Mouse (Mus musculus) thymus, postnatal 4 days (tissue): ENCODE measurements at regions not wholly inside any gene's neighbourhood (a gene's known extent, or its start where the extent isn't known, plus 50 kb on each side); places are given as distances from the start of the nearest gene placed in this dataset.

ENCODE experiments used
- DNase-seq: peaks from one replicate; pipeline ENCODE4 v3.0.0; 2021

DNA sequence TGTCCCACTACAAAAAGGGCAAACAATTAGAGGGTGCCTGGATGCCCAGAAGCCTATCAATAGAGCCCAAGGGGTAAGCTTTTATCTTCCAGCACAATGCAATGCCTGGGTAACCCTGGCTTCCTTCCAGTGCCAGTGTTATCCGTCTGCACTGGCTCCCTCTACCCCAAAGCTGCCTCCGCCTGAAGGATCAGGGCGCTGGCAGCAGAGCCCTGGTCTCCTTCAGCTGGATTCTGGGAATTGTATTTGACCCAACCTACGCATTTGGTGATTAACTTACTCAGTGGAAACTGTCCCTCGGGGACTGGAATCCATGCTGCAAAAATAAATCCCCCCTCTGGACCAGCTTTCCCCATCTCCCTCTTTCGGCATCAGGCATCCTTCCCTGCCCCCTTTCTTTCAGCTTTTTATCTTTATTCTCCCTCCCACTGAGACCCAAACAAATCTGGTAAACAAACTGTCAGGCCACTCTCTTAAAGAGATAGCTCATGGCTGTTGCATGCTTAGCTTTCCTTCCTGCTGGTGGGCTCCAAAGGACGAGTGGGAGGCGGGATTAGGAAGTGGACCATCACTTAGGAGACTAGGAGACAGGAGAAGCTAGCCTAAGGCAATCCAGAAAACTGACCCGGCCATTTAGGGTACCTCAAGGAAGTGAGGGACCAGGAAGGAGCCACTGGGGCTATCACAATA is 111.5 kb upstream of the Haao start:
- no peak for DNase-seq

- DNase-seq = no peak
These were observed 110.9 kb upstream of the Haao start for GRCm38 (mm10) chr17:83958706-83959105.

DNA sequence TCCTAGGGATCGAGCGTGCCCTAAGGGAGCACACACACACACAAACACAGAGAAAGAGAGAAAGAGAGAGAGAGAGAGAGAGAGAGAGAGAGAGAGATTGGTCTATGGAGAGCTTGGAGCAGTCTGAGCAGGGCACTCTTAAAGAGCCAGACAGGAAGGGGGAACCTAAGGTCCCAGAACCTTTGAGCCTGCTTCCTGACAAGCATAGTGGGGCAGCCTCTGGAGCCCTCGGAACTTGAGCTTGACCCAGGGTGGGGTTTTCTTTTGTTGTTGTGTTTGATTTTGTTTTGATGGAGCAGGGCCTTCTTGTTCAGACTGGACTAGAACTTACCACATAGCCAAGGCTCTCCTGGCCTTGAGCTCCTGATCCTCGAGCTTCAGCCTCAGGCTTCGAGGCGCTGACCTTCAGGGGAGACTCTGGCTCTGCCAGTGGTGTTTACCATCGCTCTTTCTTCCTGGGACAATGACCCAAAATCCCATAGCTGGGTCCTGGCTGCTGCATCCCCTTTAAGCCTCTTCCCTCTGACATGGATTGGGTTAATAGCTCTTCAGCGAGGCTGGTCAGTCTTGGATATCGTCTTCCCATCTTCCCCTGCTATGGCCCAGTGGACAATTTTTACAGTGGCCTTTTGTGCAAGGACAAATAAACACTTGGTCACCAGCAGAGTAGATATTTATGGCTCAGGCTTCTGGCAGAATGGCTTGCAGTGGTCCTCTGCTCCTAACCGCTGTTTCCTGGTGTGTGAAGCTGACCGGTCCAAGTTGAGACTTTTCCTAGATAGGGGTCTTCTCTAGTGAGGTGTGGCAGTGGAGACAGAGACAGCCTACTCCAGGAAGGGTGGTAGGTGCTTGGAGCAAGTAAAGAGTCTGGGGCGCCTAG is 110.1 kb upstream of the Haao start:
- DNase-seq = no peak

DNA sequence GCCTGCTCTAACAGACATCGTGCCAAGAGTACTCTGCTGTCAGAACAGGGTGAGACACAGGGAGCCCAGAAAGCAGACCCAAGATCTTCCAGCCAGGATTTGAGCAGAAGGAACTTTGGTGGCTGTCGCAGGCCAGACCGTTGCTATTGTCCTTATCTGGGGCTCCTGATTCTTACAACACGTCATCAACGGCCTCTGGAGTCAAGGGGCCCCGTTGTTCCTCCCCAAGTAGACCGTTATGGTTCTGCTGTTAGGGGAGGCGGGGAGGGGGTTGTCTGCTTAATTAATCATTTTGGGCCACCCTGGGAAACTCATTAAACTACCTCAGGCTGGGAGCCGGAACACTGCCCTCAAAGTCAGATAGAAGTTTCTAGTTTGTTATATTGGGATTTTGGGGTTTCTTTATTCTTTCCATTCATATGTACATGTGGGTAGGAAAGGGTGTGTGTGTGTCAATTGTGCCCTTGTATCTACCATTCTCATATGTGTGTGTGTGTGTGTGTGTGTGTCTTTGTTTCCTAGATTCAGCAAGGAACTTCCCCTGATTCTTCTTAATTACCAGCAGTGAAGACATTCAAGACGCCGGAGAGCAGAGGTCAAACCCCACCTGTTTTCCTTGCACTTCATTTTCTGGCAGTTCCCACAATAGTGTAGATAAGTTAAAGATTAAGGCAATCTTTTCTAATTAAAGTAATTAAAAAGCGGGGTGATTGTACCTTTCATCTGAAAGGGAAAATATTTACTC is 109.2 kb upstream of the Haao start:
- DNase-seq = no peak

- DNase-seq = no peak
These were observed 108.2 kb upstream of the Haao start for GRCm38 (mm10) chr17:83955978-83956377.

DNA sequence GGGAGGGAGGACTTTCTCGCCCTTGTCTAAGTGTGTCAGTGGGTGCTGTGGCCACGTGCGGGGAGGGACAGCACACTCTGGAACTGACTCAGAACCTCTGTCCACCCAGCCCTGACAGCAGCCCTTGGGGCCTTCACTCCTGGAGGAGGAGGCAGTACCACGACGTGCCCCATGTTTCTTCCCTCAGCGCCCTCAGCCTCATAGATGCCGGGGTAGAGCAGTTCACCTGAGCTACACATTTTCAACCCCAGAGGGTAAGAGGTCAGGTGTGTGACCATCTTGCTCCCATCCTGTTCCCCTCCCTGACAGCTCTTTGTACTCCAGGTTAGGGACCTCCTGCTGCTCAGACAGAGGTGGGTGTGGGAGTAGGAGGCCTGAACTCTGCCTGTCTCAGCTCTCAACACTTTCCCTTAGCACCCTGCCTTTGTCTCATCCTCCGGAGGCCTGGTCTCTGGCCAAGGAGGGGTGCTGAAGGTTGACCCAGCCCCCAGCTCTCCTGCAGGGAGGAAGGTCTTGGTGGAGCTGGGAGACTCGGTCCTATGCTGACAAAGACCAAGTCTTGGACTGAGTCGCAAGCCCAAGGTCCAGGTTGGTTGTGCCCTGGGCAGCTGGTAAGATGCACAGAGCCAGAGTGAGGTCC is 107.4 kb upstream of the Haao start:
- no peak for DNase-seq

GRCm38 (mm10) chr17:83954291-83955057 is 106.7 kb upstream of the Haao start:
- no peak for DNase-seq

GRCm38 (mm10) chr17:83953656-83954055 is 105.9 kb upstream of the Haao start:
- DNase-seq = no peak

- no peak for DNase-seq
These were observed 99.0 kb upstream of the Haao start for GRCm38 (mm10) chr17:83946718-83947117.

GRCm38 (mm10) chr17:83939344-83939743 is 91.6 kb upstream of the Haao start:
- no peak for DNase-seq

DNA sequence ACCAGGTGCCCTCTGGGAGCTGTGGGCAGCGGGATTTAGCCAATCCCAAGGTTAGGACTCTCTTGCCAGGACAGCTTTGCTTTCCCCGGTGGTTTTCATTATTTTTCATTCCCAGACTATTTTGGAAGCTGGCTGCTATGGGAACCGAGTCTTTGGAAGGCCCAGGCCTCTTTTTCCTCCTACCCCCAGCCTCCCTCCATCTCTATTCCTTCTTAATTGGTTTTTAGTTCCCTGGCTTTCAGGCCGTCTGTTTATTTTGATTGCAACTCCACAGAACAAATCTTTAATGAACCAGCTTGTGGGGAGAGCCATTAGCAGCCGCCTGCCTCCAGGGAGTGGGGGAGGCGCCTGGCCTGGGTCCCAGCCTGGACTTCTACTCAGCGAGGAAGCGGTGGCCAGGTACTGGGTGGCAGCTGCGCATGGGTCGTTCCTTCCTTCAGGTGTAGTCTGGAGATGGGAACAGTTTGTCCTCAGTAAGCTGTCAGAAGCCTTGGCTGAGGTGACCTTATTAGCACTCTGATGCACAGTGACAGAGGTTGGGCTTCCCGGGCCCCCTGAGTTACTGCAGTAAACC is 91.0 kb upstream of the Haao start:
- DNase-seq = no peak

DNA sequence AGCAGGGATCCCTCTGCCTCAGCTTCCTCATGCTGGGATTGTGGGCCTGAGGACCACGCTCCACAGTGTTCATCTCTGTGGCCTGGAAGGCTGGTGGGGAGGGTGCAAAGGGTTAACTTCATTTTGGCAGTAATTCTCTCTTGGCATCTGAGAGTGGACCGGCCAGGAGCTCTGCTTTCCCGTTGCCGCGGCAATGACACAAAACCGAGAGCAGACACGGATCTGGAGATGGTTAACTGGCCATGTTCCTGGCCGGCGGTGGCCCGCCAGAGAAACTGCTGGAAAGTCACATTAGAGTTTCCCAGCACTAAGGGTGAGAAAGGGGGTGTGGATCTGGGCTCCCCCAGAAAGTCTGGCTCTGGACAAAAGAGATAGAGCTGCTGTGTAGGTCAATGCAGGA is 89.8 kb upstream of the Haao start:
- DNase-seq = no peak

DNA sequence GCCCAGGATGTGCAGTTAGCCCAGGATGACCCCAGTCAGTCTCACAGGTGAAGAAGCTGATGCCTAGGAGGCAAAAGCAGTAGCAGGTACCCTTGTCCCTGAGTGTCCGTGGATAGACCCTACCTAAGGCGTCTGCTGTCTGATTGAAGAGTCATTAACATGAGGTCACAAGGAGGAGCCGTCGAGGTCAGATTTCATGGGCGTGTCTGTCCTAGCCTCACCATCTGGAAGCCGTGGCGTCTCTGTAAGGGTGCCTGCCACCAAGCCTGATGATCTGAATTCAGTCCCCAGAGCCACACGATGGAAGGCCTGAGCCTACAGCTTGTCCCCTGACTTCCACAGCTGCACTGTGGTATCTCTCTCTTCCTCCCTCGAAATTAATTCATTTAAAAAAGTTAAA is 88.9 kb upstream of the Haao start:
- DNase-seq = no peak

DNA sequence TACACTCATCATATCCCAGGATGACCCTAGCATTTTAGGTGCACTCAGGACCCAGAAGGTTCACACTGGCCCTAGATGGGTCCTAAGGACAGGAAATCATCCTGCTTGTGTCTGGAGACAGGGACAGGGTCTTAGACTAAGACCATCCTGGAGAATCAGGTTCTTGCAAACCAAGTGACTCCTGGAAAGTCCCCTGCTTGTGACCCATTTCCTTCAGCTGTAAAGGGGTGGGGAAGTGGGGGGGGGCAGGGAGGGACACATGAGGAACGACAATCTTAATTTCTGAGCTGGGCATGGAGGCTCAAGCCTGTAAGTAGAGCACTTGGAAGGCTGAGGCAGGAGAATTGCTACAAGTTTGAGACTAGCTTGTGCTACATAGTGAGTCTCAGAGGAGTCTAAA is 88.2 kb upstream of the Haao start:
- no peak for DNase-seq

GRCm38 (mm10) chr17:83935232-83935631 is 87.5 kb upstream of the Haao start:
- DNase-seq = no peak

- no peak for DNase-seq
These were observed 86.0 kb upstream of the Haao start for GRCm38 (mm10) chr17:83933743-83934142.

DNA sequence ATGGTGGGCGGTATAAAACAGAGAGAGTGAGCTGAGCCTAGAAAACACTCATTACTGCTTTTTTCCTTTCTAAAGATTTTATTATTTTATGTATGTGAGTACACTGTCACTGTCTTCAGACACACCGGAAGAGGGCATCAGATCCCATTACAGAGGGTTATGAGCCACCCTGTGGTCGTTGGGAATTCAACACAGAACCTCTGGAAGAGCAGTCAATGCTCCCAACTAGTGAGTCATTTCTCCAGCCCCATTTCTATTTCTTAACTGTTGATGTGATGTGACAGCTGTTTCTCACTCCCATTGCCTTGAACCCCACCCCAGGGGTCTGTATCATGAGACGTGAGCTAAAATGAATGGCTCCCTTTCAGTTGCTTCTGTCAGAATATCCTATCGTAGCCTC is 82.6 kb upstream of the Haao start:
- no peak for DNase-seq

DNA sequence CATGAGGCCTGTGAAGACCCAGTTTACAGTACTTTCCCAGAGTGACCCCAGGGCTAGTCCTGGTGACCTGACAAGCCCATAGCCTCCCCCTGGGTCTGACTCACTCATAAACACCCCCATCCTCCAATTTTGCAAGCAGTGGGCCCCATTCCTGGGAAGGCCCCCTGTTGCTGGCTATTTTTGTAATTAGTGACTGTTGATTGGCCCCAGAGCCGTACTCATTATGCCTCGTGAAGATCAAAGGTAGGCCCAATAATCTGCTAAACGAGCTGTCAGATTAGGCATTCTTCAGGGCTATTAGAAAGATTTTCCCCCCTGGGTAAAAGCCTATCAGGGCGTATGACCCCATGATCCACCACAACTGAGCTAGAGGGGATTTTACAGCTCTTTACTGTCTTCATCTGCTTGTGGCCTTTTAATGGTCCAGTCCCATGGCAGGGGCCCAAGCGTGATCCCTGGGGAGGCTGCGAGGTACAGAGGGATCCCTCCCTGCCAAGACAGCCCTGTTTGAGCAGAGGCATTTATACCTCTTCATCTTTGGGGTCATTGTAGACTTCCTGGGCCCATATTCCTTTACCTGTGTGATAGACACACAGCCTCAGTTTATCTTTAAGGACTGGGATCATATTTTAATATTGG is 80.1 kb upstream of the Haao start:
- DNase-seq = no peak

- DNase-seq = no peak
These were observed 76.6 kb upstream of the Haao start for GRCm38 (mm10) chr17:83924259-83924922.

DNA sequence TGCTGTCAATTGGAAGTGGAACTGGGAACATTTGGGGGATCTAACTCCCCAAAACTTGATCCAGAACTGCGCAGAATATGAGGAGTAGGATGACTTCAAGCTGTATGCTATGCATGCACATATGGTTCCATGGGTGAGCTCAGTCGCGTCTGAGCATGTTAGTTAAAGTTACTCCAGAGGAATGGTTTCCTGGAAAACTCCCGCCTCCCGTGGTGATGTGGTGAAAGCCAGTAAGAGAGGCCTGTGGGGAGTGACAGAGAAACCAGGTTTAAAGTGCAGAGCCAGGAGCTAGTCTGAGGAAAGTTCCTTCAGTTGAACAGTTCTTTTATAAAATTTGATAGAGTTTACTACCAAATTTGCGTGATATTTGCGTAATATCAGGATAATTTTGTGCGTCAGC is 73.1 kb upstream of the Haao start:
- no peak for DNase-seq

DNA sequence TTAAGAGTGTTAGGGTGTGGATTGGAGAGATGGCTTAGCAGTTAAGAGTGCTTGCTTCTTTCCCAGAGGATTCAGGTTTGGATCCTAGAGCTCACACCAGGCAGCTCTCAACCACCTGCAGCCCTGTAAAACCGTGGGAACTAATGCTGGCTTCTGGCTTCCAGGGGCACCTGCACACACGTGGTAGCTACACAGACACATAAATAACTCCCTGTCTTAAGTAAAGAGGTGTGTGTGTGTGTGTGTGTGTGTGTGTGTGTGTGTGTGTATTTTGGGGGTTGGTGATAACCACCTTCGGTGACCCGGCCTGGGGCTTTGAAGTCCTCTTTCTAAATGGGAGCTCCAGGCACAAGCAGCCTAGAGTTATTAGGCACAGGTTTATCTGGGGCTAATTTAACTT is 72.5 kb upstream of the Haao start:
- DNase-seq = no peak
